Mouse (Mus musculus) hindbrain, embryonic 15.5 days (tissue): ENCODE data around the gene Acvr1. TPM values are rescaled to one million over a fixed set of nuclear protein-coding genes. Genes with fewer than 3 reads are reported as not detected.

Experiments
- ATAC-seq: fragments of 200-750 bp; cut with Nextera tagmentation; 2 replicates; pipeline ENCODE4 v1.8.0; 2017; ENCODE audit warnings: low read depth, moderate number of reproducible peaks, moderate TSS enrichment; ENCODE audit not compliant: low FRiP score
- H3K27ac ChIP-seq: fragments of 300-500 bp; sonication (generic); replicated peaks from 2 replicates; pipeline ENCODE4 v1.5.1; 2015; ENCODE audit warnings: mild to moderate bottlenecking, inconsistent platforms
- H3K27me3 ChIP-seq: fragments of 300-500 bp; sonication (generic); 2 replicates; pipeline ENCODE4 v1.6.1; 2015; ENCODE audit warnings: control low read depth, inconsistent platforms
- H3K36me3 ChIP-seq: fragments of 300-500 bp; sonication (generic); 2 replicates; pipeline ENCODE4 v1.6.1; 2015; ENCODE audit warnings: control low read depth, inconsistent platforms
- H3K4me1 ChIP-seq: fragments of 300-500 bp; sonication (generic); replicated peaks from 2 replicates; pipeline ENCODE4 v1.6.1; 2015; ENCODE audit warnings: control low read depth, inconsistent platforms
- H3K4me2 ChIP-seq: fragments of 300-500 bp; sonication (generic); 2 replicates; pipeline ENCODE4 v1.6.1; 2015; ENCODE audit warnings: moderate library complexity, mild to moderate bottlenecking, inconsistent platforms
- H3K4me3 ChIP-seq: fragments of 300-500 bp; sonication (generic); 2 replicates; pipeline ENCODE4 v1.5.1; 2015; ENCODE audit warnings: mild to moderate bottlenecking, inconsistent platforms
- H3K9ac ChIP-seq: fragments of 300-500 bp; sonication (generic); 2 replicates; pipeline ENCODE4 v1.6.1; 2015; ENCODE audit warnings: inconsistent platforms
- H3K9me3 ChIP-seq: fragments of 300-500 bp; sonication (generic); 2 replicates; pipeline ENCODE4 v1.6.1; 2016; ENCODE audit warnings: control low read depth, inconsistent platforms
- WGBS: fragments of 180-500 bp; shearing (Covaris S2); methylation state at CpG from one replicate; pipeline ENCODE4 v1.1.7; 2015; 5-methylcytosine and 5-hydroxymethylcytosine counted together
- polyA plus RNA-seq: library from polyadenylated mRNA; unstranded; fragments of >200 nt; fragmentation: Nextera tagmentation; extraction: Ambion mirVana; gene quantifications from 2 replicates; pipeline ENCODE4 v1.2.1, GENCODE M21; 2015

Gene Acvr1
- polyA plus RNA-seq, 1 experiment from 2014 or later = 5.0 TPM

DNA sequence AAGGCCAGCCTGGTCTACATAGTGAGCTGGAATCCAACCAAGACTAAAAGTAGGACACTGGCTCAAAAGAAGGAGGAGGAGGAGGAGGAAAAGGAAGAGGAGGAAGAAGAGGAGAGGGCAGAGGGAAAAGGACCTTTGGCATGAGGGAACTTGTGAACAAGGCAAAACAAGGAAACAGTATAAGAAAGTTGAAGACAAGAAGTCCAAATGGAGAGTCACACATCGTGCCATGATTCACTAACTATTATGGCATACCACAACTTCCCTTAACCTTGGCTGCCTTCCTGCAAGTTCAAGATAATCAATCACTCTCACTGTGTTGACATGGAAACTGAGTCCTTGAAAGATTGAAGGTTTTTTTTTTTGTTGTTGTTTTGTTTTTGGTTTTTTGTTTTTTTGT, 148.8 kb downstream of the Acvr1 start:
- no peaks in the 10 kb centered on the region for H3K27me3 ChIP-seq
- no peak overlapping the region for H3K4me3 ChIP-seq
- H3K36me3 ChIP-seq = no peaks in the 10 kb centered on the region
- H3K9ac ChIP-seq = no peak overlapping the region
- H3K27ac ChIP-seq = no peak overlapping the region
- no peak for ATAC-seq
- no peak overlapping the region for H3K4me2 ChIP-seq
- WGBS = 76% methylated on average over 1 of the region's 1 CpGs
- H3K9me3 ChIP-seq = no peaks in the 10 kb centered on the region
- H3K4me1 ChIP-seq = no peaks in the 10 kb centered on the region

DNA sequence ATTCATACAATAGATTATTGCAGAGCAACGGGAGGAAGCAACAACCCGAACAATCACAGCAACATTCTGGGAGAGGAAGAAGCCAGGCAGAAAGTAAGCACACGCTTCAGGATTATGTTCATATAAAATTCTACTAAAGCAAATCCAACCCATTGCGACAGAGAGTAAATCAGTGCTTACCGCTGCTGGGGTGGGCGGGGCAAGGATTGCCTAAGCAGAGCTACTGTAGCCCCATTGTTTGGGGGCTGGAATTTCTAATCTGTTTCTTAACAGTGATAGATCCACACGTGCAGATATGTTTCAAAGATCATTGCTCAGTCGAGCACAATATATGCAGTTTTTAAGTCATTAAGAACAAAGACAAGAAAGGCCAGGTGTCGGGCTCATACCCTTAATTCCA, 149.3 kb downstream of the Acvr1 start:
- 87% methylated on average over 9 of the region's 9 CpGs for WGBS
- Histone ChIP-seq H3K9me3 (no peaks in the 10 kb centered on the region), H3K27me3 (no peaks in the 10 kb centered on the region), H3K4me3 (no peak overlapping the region), H3K4me2 (no peak overlapping the region), H3K36me3 (no peaks in the 10 kb centered on the region), H3K27ac (no peak overlapping the region), H3K4me1 (no peaks in the 10 kb centered on the region), H3K9ac (no peak overlapping the region)
- ATAC-seq = no peak

DNA sequence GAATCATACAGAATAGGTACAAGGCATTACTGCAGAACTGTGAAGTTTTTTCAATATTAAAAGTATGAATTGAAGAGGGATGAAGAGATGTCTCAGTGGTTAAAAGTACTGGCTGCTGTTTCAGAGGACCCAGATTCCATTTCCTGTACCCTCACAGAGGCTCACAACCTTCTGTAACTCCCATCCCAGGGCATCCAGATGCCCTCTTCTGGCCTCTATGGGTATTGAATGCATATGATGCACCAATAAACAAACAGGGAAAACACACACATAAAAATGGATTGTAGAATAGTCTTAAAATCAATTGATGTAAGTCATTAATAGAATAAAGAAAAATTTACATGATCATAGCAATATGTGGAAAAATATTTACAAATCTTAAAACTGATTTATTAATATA, 151.9 kb downstream of the Acvr1 start:
- Histone ChIP-seq H3K27ac (no peak overlapping the region), H3K4me3 (no peak overlapping the region), H3K9ac (no peak overlapping the region), H3K36me3 (no peaks in the 10 kb centered on the region), H3K9me3 (no peaks in the 10 kb centered on the region), H3K27me3 (no peaks in the 10 kb centered on the region), H3K4me1 (no peaks in the 10 kb centered on the region), H3K4me2 (no peak overlapping the region)
- no peak for ATAC-seq

DNA sequence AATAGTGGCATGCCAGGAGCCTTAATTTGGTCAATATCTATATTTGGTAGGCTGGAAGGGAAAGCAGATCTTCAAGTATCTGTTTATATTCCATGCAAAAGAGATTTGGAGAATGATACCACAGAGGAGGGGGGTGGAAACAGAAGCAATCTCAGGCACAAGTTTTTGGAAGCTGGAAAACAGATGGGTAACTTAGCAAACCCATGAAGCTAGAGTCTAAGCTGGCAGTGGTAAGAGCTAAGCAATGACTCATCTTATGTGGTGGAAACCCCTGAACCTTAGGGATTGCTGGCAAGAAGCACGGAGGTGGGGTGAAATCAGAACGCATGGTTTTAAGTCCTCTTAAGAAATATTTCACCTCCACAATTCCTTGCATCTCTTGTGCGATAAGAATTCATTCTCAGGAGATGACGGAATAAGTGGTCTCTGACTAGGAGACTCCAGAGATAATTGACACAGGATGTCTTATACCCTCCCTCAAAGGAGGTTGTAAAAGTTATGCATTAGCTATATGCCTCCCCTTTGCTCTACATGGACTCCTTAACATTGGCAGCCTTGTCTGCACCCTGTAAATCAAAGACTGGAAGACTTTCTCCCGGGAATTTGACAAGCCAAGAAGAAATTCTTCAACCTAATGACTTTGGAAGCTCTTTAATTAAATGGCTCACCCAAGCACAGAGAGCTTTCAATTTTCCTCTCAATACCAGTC, 157.9 kb downstream of the Acvr1 start:
- no peaks in the 10 kb centered on the region for H3K4me1 ChIP-seq
- no peak overlapping the region for H3K4me2 ChIP-seq
- no peaks in the 10 kb centered on the region for H3K36me3 ChIP-seq
- no peak overlapping the region for H3K9ac ChIP-seq
- no peaks in the 10 kb centered on the region for H3K9me3 ChIP-seq
- 86% methylated on average over 5 of the region's 5 CpGs for WGBS
- H3K27me3 ChIP-seq = no peaks in the 10 kb centered on the region
- no peak for ATAC-seq
- H3K27ac ChIP-seq = no peak overlapping the region
- no peak overlapping the region for H3K4me3 ChIP-seq

DNA sequence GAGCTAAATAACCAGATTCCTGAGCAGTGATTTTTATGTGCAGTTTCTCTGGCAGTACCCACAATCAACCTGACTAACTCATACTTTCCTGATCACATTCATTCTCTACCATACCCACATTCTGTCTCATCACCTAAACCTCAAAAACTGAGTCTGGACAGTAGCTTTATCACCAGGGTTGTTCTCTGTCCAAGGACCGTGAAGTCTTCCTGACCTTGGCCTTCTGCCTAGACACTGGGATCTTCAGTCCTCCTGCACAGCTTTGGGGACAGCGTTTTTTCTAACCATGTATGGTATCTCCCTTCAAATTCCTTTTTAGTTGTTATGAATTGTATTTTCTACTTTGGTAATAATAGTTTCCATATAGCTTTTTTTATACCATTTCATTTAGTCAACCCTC, 163.5 kb downstream of the Acvr1 start:
- Histone ChIP-seq H3K36me3 (no peaks in the 10 kb centered on the region), H3K4me1 (no peaks in the 10 kb centered on the region), H3K27ac (no peak overlapping the region), H3K4me3 (no peak overlapping the region), H3K9me3 (no peaks in the 10 kb centered on the region), H3K4me2 (no peak overlapping the region), H3K27me3 (no peaks in the 10 kb centered on the region), H3K9ac (no peak overlapping the region)
- 89% methylated on average over 2 of the region's 2 CpGs for WGBS
- ATAC-seq = no peak

DNA sequence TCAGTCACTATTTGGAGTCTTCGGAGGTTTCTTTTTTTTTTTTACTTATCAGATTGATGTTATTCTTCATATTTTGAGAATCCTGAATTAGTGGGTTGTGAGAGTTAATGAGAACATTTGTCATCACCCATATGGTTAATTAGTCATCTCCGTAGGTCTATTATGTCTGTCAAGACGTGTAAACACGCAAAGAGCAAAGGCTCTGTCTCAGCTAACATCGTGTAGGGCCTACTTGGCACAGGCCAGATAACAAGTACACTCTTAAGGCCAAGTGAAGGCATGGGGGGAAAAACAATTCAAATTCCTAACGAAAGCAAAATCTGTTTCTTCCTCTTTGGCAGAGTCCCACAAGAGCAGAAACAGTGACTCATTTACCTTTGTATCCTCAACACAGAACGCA, 178.4 kb downstream of the Acvr1 start:
- no peak overlapping the region for H3K4me2 ChIP-seq
- H3K27ac ChIP-seq = no peak overlapping the region
- no peak overlapping the region for H3K4me3 ChIP-seq
- no peaks in the 10 kb centered on the region for H3K4me1 ChIP-seq
- H3K9ac ChIP-seq = no peak overlapping the region
- H3K27me3 ChIP-seq = no peaks in the 10 kb centered on the region
- ATAC-seq = no peak
- H3K9me3 ChIP-seq = no peaks in the 10 kb centered on the region
- no peaks in the 10 kb centered on the region for H3K36me3 ChIP-seq
- WGBS = 76% methylated on average over 7 of the region's 7 CpGs

DNA sequence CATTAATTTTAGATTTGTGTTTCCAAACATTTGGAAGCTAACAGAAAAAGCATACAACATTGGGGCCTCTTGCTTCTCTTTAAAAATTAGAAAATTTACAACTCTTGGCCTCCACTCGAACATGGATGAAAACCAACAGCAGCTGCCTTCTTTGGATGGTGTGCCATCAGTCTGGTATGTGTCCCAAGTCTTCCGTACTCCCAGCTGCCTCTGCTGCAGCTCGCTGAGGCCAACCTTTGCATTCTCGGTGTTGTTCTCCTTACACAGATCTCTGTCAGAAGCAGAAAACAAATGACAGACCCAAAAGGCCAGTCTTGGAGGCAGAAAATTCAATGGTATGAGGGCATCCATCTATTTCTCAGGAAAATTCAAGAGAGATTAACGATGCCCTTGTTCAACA, 186.9 kb downstream of the Acvr1 start:
- WGBS = 47% methylated on average over 5 of the region's 5 CpGs

DNA sequence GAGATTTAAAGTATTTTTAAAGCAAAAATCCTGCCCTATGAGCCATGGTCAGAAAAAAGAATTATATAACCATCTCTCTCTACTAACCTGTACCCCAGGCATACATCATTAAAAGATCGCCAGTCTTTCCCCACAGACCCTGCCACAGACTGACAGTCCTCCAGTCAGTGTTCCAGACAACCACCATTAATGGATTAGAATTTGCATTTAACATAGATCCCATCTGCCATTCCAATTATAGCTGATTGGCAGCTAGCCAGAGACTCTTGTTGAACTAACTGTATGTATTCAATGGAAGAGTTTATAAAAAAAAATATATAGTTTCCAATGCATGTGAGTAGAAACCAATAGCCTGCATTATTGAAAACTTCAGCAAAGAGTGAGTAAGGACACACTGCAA, 187.5 kb downstream of the Acvr1 start:
- H3K4me1 ChIP-seq = no peaks in the 10 kb centered on the region
- no peak overlapping the region for H3K27ac ChIP-seq
- no peak overlapping the region for H3K4me2 ChIP-seq
- H3K27me3 ChIP-seq = no peaks in the 10 kb centered on the region
- H3K9me3 ChIP-seq = no peaks in the 10 kb centered on the region
- WGBS = 43% methylated on average over 1 of the region's 1 CpGs
- 0 out of 2 replicates have a peak, but pooled peaks have one; percentile 48 for ATAC-seq
- H3K4me3 ChIP-seq = no peak overlapping the region
- H3K36me3 ChIP-seq = no peaks in the 10 kb centered on the region
- H3K9ac ChIP-seq = no peak overlapping the region

More for the DNA sequence above, 186.9 kb downstream of the Acvr1 start:
- H3K4me3 ChIP-seq = no peak overlapping the region
- H3K27me3 ChIP-seq = no peaks in the 10 kb centered on the region
- no peaks in the 10 kb centered on the region for H3K4me1 ChIP-seq
- no peak for ATAC-seq
- no peaks in the 10 kb centered on the region for H3K9me3 ChIP-seq
- no peaks in the 10 kb centered on the region for H3K36me3 ChIP-seq
- H3K9ac ChIP-seq = no peak overlapping the region
- no peak overlapping the region for H3K27ac ChIP-seq
- H3K4me2 ChIP-seq = no peak overlapping the region

DNA sequence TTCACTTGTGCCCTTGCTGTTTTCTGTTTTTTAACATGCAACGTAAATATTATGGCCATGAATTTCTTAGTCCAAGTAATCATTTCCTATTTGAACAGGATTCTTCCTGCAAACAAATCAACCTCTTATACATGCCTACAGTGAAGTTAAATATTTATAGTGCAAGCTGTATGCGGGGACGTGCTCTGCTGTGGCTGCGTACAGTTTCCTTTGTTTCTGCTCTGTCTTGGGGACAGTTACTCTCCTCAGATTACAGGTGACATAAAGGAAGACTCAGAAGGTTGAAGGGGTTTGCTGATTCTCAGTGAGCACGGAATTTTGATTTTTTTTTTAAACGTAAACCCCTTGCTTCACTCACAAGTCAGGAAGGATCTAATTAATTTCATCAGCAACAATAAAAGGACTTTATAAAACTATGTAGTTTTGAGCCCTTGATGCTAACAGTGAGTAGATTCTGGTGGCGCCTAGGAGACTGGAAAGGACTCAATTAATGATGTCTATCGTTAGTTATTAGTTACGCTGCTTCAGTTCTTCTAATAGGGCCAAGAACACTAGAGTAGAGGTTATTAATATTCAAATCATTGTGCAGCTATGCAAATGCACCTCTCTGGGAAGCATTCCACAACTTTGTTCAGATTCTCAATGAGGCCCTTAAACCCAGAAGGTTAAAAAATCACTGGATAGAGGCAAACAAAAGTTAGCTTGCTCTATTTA, 189.4 kb downstream of the Acvr1 start:
- no peak for ATAC-seq
- Histone ChIP-seq H3K9ac (no peak overlapping the region), H3K4me2 (no peak overlapping the region), H3K9me3 (no peaks in the 10 kb centered on the region), H3K36me3 (no peaks in the 10 kb centered on the region), H3K4me1 (no peaks in the 10 kb centered on the region), H3K27ac (no peak overlapping the region), H3K4me3 (no peak overlapping the region), H3K27me3 (no peaks in the 10 kb centered on the region)
- 41% methylated on average over 9 of the region's 9 CpGs for WGBS

DNA sequence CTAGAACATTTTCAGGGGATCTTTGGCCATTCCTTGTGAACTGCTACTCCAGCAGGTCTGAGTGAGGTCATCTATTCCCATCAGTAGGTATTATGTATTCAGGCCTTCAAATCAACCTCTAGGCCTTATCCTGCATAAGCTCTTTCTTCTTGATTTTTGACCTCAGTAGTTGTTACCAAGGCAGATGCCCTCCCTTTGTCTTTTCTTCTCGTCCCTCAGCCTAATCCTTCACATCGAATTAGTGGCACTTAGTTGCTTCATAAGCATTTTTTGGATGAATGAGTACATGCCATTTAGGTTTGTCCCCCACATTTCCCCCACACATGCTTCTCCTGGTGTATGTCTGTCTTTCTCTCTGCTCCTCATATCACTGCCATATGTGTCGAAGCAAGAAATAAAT, 200.8 kb downstream of the Acvr1 start:
- Histone ChIP-seq H3K36me3 (no peaks in the 10 kb centered on the region), H3K27me3 (no peaks in the 10 kb centered on the region), H3K9me3 (no peaks in the 10 kb centered on the region), H3K27ac (no peak overlapping the region), H3K4me1 (no peaks in the 10 kb centered on the region), H3K4me2 (no peak overlapping the region), H3K9ac (no peak overlapping the region), H3K4me3 (no peak overlapping the region)
- no peak for ATAC-seq
- WGBS = 72% methylated on average over 3 of the region's 3 CpGs

DNA sequence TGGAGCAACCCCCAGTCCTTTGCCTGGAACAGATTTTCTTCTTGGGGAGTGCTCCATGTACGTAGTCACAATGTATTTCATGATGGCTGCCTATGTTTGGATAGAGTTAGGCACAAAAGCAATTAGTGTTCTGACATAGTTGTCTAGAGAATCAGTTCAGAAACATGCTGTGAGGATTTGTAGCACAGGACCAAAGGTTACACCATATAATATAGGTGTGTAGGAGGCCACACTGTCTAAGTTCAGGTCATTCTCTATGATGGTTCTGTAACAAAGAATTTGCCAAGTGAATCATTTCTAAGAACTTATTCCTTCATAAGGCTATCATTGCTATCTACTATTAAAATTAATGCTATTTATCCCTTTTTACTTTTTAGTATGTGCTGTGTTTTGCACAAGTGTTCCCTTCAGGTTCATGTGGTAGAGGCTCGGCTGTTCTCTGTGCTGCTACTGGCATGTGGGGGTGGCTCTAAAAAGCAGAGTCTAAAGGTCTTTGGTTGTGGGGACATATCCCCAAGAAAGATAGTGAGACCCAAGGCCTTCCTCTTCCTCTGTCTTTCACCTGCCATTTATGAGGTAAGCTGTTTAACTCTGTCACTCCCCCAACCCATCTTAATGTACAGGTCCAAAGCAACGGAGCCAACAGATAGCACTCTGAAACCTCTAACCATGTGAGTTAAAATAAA, 205.5 kb downstream of the Acvr1 start:
- no peak for ATAC-seq
- WGBS = 87% methylated on average over 3 of the region's 3 CpGs

DNA sequence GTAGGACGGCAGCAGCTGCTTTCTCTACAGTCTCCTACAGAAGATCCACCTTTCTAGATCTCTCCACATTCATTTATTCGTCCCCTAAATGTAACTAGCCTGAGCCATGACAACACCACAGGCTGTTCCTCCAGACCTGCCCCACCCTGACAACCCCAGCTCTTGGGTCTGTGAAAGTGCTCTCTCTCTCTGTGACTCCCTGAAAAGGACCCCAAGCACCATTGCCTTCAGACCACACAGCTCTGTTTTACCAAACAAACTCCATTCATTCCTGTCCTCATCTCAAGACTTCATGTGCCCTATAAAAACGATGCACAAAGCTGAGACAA, 208.9 kb downstream of the Acvr1 start:
- Histone ChIP-seq H3K9me3 (no peaks in the 10 kb centered on the region), H3K4me1 (peaks cover 17% of the 10 kb centered on the region), H3K27ac (no peak overlapping the region), H3K9ac (peak overlapping the region; percentile 58; the same call in 1 of the 2 replicates), H3K36me3 (no peaks in the 10 kb centered on the region), H3K4me3 (peak overlapping the region; percentile 67), H3K27me3 (0 out of 2 replicates have a peak, but pooled peaks cover 15% of the 10 kb centered on the region), H3K4me2 (peak overlapping the region; percentile 100)
- WGBS = 12% methylated on average over 3 of the region's 3 CpGs
- peak; percentile 44 for ATAC-seq

More for the DNA sequence above, 205.5 kb downstream of the Acvr1 start:
- no peak overlapping the region for H3K9ac ChIP-seq
- H3K36me3 ChIP-seq = no peaks in the 10 kb centered on the region
- H3K4me2 ChIP-seq = no peak overlapping the region
- peaks cover 17% of the 10 kb centered on the region for H3K4me1 ChIP-seq
- H3K27me3 ChIP-seq = no peaks in the 10 kb centered on the region
- H3K27ac ChIP-seq = no peak overlapping the region
- H3K9me3 ChIP-seq = no peaks in the 10 kb centered on the region
- no peak overlapping the region for H3K4me3 ChIP-seq
